Mouse (Mus musculus) hindbrain, embryonic 13.5 days (tissue): ENCODE data around the gene Crip2. TPM values are rescaled to one million over a fixed set of nuclear protein-coding genes. Genes with fewer than 3 reads are reported as not detected.

Experiments used
- ATAC-seq: fragments of 200-750 bp; cut with Nextera tagmentation; 2 replicates; pipeline ENCODE4 v1.8.0; 2017; ENCODE audit warnings: moderate TSS enrichment; ENCODE audit not compliant: low FRiP score
- H3K27ac ChIP-seq: fragments of 300-500 bp; sonication (generic); 2 replicates; pipeline ENCODE4 v1.5.1; 2015; ENCODE audit warnings: inconsistent platforms, mild to moderate bottlenecking, moderate library complexity
- H3K27me3 ChIP-seq: fragments of 300-500 bp; sonication (generic); 2 replicates; pipeline ENCODE4 v1.6.1; 2015; ENCODE audit warnings: mild to moderate bottlenecking, inconsistent platforms
- H3K36me3 ChIP-seq: fragments of 300-500 bp; sonication (generic); 2 replicates; pipeline ENCODE4 v1.6.1; 2015; ENCODE audit warnings: mild to moderate bottlenecking, inconsistent platforms
- H3K4me1 ChIP-seq: fragments of 300-500 bp; sonication (generic); replicated peaks from 2 replicates; pipeline ENCODE4 v1.6.1; 2015; ENCODE audit warnings: inconsistent platforms
- H3K4me2 ChIP-seq: fragments of 300-500 bp; sonication (generic); 2 replicates; pipeline ENCODE4 v1.6.1; 2015; ENCODE audit warnings: inconsistent platforms, mild to moderate bottlenecking, moderate library complexity
- H3K4me3 ChIP-seq: fragments of 300-500 bp; sonication (generic); 2 replicates; pipeline ENCODE4 v1.5.1; 2015; ENCODE audit warnings: mild to moderate bottlenecking, inconsistent platforms
- H3K9ac ChIP-seq: fragments of 300-500 bp; sonication (generic); 2 replicates; pipeline ENCODE4 v1.6.1; 2015; ENCODE audit warnings: mild to moderate bottlenecking, inconsistent platforms
- H3K9me3 ChIP-seq: fragments of 300-500 bp; sonication (generic); 2 replicates; pipeline ENCODE4 v1.6.1; 2016; ENCODE audit warnings: inconsistent platforms
- WGBS: fragments of 180-500 bp; shearing (Covaris S2); methylation state at CpG from one replicate; pipeline ENCODE4 v1.1.7; 2015; 5-methylcytosine and 5-hydroxymethylcytosine counted together
- polyA plus RNA-seq: library from polyadenylated mRNA; unstranded; fragments of >200 nt; fragmentation: Nextera tagmentation; extraction: Ambion mirVana; gene quantifications from 2 replicates; pipeline ENCODE4 v1.2.1, GENCODE M21; 2015

Gene Crip2
- polyA plus RNA-seq, 1 experiment from 2014 or later = 347 TPM

GRCm38 (mm10) chr12:113143164-113143563, 3.1 kb downstream of the Crip2 start:
- Histone ChIP-seq H3K9ac (peak overlapping the region; percentile 82), H3K4me3 (peak overlapping the region; percentile 66), H3K9me3 (no peaks in the 10 kb centered on the region), H3K27me3 (0 out of 2 replicates have a peak, but pooled peaks cover 5% of the 10 kb centered on the region), H3K4me2 (peak overlapping the region; percentile 73), H3K27ac (no peak overlapping the region), H3K4me1 (peaks cover 82% of the 10 kb centered on the region), H3K36me3 (peaks cover 31% of the 10 kb centered on the region)
- 73% methylated on average over 7 of the region's 7 CpGs for WGBS
- ATAC-seq = no peak

DNA sequence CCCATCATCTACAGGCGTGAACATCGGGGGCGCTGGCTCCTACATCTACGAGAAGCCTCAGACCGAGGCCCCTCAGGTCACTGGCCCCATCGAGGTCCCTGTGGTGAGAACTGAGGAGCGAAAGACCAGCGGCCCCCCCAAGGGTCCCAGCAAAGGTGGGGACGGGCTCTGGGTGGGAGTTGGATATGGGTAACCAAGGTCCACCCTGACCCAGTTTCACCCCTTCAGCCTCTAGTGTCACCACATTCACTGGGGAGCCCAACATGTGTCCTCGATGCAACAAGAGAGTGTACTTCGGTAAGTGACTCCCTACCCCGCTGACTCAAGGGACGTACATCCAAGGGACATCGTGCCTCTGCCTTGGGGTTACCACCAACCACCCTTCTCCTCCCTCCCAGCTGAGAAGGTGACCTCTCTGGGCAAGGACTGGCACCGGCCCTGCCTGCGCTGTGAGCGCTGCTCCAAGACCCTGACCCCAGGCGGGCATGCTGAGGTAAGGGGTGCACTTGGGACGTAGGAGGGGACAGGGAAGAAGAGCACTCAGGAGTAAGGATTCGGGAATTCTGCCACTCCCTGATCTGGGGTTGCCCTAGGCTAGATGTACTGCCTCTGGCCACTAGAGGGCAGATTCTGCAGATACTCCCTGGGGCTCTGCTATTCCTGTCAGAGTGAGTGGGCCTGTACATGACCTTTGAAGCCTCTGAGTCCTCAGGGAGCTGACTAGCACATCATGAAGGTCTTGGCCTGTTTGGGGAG, 4.1 kb downstream of the Crip2 start:
- Histone ChIP-seq H3K4me2 (no peak overlapping the region), H3K9ac (no peak overlapping the region), H3K27ac (no peak overlapping the region), H3K27me3 (peaks cover 11% of the 10 kb centered on the region; the same call in 1 of the 2 replicates), H3K4me3 (no peak overlapping the region), H3K9me3 (no peaks in the 10 kb centered on the region), H3K4me1 (peaks cover 77% of the 10 kb centered on the region), H3K36me3 (peaks cover 25% of the 10 kb centered on the region)
- 77% methylated on average over 20 of the region's 20 CpGs for WGBS
- no peak for ATAC-seq

DNA sequence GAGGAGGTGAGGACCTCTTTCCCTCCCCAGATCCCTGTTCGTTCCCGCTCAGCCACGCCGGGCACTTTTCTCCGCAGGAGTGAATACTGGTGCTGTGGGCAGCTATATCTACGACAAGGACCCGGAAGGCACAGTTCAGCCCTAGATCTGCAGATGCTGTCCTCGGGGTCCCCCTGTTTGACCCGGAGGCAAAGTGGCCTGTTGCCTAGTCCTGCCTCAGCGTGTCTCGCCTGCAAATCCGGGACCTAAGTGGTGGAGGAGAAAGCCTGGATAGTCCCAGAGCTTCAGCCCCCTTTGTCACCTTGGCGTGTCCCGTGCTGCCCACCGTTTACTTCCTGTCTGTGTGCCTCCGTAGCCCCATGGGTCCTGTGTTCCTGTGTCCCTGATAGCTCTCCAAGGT, 4.8 kb downstream of the Crip2 start:
- ATAC-seq = no peak
- WGBS = 94% methylated on average over 16 of the region's 16 CpGs

DNA sequence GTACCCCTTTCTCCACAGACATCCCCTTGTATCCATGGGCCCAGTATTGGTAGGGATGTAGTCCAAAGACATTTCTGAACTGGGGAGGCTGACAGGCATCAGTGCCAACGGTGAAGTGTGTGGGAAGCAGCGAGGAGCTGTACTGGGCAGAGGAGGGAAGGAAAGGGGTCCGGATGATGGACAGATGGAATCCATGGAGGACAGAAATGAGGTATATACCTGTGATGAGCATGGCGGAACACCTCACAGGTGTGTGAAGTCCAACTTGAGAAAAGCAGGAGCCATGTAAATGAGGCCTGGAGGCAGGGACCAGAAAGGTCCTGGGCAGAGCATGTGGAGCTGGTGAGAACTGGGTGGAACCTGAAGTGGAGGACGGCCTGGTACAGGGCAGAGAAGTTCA, 5.6 kb downstream of the Crip2 start:
- Histone ChIP-seq H3K9ac (no peak overlapping the region), H3K4me2 (no peak overlapping the region), H3K36me3 (peaks cover 25% of the 10 kb centered on the region), H3K27me3 (peaks cover 19% of the 10 kb centered on the region), H3K4me1 (peaks cover 70% of the 10 kb centered on the region), H3K27ac (no peak overlapping the region), H3K4me3 (no peak overlapping the region), H3K9me3 (no peaks in the 10 kb centered on the region)
- no peak for ATAC-seq
- WGBS = 92% methylated on average over 5 of the region's 5 CpGs

More for the DNA sequence above, 4.8 kb downstream of the Crip2 start:
- Histone ChIP-seq H3K27ac (no peak overlapping the region), H3K4me2 (no peak overlapping the region), H3K27me3 (peaks cover 12% of the 10 kb centered on the region; the same call in 1 of the 2 replicates), H3K9ac (no peak overlapping the region), H3K36me3 (peaks cover 25% of the 10 kb centered on the region), H3K9me3 (no peaks in the 10 kb centered on the region), H3K4me3 (no peak overlapping the region), H3K4me1 (peaks cover 73% of the 10 kb centered on the region)

- no peak for ATAC-seq
- Histone ChIP-seq H3K4me1 (peaks cover 62% of the 10 kb centered on the region), H3K27ac (peak within 1 kb of the TSS; percentile 30; the same call in 1 of the 2 replicates)
Observed at GRCm38 (mm10) chr12:113146112-113147057, 6.3 kb downstream of the Crip2 start, which contains the start of gene Crip1. Crip1 (plus strand) TSS chr12:113146316.

DNA sequence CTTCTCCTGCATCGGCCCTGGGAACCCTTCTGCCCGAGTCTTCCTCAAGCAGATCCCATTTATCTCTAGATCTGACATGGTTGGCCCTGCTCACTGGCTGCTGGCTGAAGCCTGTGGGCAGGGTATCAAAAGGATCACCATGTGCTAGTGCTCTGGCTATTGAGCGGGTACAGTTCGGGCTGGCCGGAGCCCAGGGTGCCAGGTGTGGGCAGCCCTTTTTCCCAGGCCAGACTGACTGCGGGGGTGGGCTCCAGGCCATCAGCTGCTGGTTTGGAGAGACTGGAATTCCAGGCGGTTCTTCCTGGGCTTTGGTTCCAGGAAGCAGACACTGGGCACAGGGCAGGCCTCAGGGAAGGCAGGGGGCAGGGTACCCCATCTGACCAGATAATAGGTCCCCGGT, 7.4 kb downstream of the Crip2 start:
- WGBS = 69% methylated on average over 8 of the region's 8 CpGs
- H3K27ac ChIP-seq = peak overlapping the region; percentile 30
- H3K4me1 ChIP-seq = peaks cover 61% of the 10 kb centered on the region
- no peak overlapping the region for H3K4me2 ChIP-seq
- H3K27me3 ChIP-seq = peaks cover 38% of the 10 kb centered on the region
- no peaks in the 10 kb centered on the region for H3K9me3 ChIP-seq
- no peak for ATAC-seq
- peaks cover 25% of the 10 kb centered on the region for H3K36me3 ChIP-seq
- H3K9ac ChIP-seq = no peak overlapping the region
- H3K4me3 ChIP-seq = no peak overlapping the region

More at GRCm38 (mm10) chr12:113146112-113147057, 6.3 kb downstream of the Crip2 start, which contains the start of gene Crip1:
- Histone ChIP-seq H3K9me3 (no peaks in the 10 kb centered on the region), H3K4me3 (0 out of 2 replicates have a peak within 1 kb of the TSS, but pooled peaks have one; percentile 2), H3K27me3 (peaks cover 27% of the 10 kb centered on the region), H3K4me2 (peak within 1 kb of the TSS; percentile 32), H3K9ac (no peak within 1 kb of the TSS), H3K36me3 (peaks cover 25% of the 10 kb centered on the region)
- WGBS = 9% methylated on average over 45 of the region's 45 CpGs

- H3K27ac ChIP-seq = no peak overlapping the region
- no peak for ATAC-seq
- H3K4me1 ChIP-seq = peaks cover 50% of the 10 kb centered on the region
- 44% methylated on average over 16 of the region's 16 CpGs for WGBS
- H3K4me3 ChIP-seq = no peak overlapping the region
- H3K4me2 ChIP-seq = no peak overlapping the region
- peaks cover 23% of the 10 kb centered on the region for H3K36me3 ChIP-seq
- peaks cover 48% of the 10 kb centered on the region for H3K27me3 ChIP-seq
- H3K9me3 ChIP-seq = no peaks in the 10 kb centered on the region
- no peak overlapping the region for H3K9ac ChIP-seq
Observed at GRCm38 (mm10) chr12:113148381-113149035, 8.5 kb downstream of the Crip2 start.

DNA sequence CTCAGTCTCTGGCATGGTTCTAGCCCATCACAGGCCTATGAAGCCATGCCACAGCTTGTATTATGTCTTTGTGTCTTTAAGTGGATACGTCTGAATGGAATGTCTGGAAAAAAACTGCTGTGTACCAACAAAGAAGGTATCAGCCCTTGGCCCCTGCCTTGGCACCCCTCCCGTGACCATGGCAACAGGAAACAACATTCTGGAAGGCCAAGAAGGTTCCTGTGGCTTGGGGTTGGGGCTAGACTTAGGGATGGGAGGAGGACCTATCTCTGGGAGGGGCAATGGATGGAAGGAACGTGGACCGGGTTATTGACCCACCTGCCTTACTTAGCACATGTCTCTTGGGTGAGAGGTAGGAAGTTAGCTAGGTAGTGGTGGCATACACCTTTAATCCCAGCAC, 9.3 kb downstream of the Crip2 start:
- Histone ChIP-seq H3K9me3 (no peaks in the 10 kb centered on the region), H3K4me3 (no peak overlapping the region), H3K36me3 (peaks cover 15% of the 10 kb centered on the region), H3K27me3 (peaks cover 57% of the 10 kb centered on the region), H3K27ac (no peak overlapping the region), H3K4me2 (no peak overlapping the region), H3K4me1 (peaks cover 47% of the 10 kb centered on the region), H3K9ac (no peak overlapping the region)
- WGBS = 62% methylated on average over 4 of the region's 4 CpGs
- ATAC-seq = no peak

DNA sequence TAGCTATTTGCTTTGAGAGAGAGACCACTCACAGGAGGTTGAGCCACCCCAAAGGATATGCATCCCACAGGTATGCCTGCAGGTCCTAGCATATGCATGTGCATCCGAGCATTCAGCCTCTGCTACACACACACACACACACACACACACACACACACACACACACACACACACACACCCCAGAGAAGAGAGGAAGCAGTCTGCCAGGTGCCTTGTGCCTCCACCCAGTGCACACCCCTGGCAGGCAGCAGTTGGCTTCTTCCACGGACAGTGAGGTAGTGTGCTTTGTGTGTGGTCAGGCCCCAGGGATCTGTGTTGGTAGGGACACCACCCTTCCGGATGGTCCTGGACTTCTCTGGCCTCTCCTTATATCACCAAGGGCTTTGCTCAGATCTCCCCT, 9.9 kb downstream of the Crip2 start:
- H3K4me2 ChIP-seq = no peak overlapping the region
- H3K9me3 ChIP-seq = no peaks in the 10 kb centered on the region
- H3K27me3 ChIP-seq = peaks cover 58% of the 10 kb centered on the region
- no peak overlapping the region for H3K27ac ChIP-seq
- peaks cover 9% of the 10 kb centered on the region for H3K36me3 ChIP-seq
- no peak for ATAC-seq
- peaks cover 47% of the 10 kb centered on the region for H3K4me1 ChIP-seq
- 87% methylated on average over 3 of the region's 3 CpGs for WGBS
- no peak overlapping the region for H3K9ac ChIP-seq
- no peak overlapping the region for H3K4me3 ChIP-seq

GRCm38 (mm10) chr12:113150591-113150990, 10.6 kb downstream of the Crip2 start:
- H3K27ac ChIP-seq = no peak overlapping the region
- H3K9me3 ChIP-seq = no peaks in the 10 kb centered on the region
- H3K36me3 ChIP-seq = peaks cover 2% of the 10 kb centered on the region
- no peak overlapping the region for H3K4me3 ChIP-seq
- no peak for ATAC-seq
- H3K9ac ChIP-seq = no peak overlapping the region
- no peak overlapping the region for H3K4me2 ChIP-seq
- peaks cover 54% of the 10 kb centered on the region for H3K4me1 ChIP-seq
- H3K27me3 ChIP-seq = peaks cover 58% of the 10 kb centered on the region
- 92% methylated on average over 4 of the region's 4 CpGs for WGBS

DNA sequence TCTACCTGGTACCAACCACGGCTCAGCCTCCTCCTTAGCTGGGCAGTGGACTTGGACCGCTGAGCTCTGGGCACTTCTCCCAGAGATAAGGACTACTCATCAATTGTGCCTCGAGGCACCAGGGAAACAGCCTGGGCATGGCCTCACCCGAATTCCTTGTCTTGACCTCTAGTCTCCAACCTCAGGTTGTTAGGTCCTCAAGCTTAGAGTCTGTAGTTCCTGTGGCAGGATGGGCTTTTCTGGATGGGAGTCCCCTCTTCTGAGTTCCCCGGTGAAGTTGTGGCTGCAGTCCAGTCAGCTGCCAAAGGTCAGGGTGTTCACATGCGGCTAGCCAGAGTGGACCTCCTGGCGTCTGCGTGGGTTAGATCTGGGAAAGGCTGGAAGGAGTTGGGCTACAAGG, 11.0 kb downstream of the Crip2 start:
- Histone ChIP-seq H3K4me3 (no peak overlapping the region), H3K9me3 (no peaks in the 10 kb centered on the region), H3K27me3 (peaks cover 54% of the 10 kb centered on the region), H3K27ac (no peak overlapping the region), H3K4me1 (peaks cover 51% of the 10 kb centered on the region), H3K36me3 (no peaks in the 10 kb centered on the region), H3K4me2 (no peak overlapping the region), H3K9ac (no peak overlapping the region)
- 77% methylated on average over 8 of the region's 8 CpGs for WGBS
- ATAC-seq = no peak
